Mouse (Mus musculus): ENCODE data around the gene Gm44503. TPM values are rescaled to one million over a fixed set of nuclear protein-coding genes. Genes with fewer than 3 reads are reported as not detected.

Gene Gm44503
- polyA plus RNA-seq, 1 experiment from 2014 or later, result not detected

Small RNAs within 50 kb of the gene (microRNA-seq; reads per million reads assigned to microRNA genes)
- not detected for gene Gm27353

Other genes with a start within 250 kb of the Gm44503 start
- gene Prtg, start 152.0 kb upstream of the Gm44503 start, polyA plus RNA-seq (2015; fragmentation: Nextera tagmentation; extraction: Ambion mirVana), result 0.72 and 0.74 TPM in 2 replicates
- gene Pygo1, start 33.2 kb upstream of the Gm44503 start, polyA plus RNA-seq (2015; fragmentation: Nextera tagmentation; extraction: Ambion mirVana), result 13.3 and 13.6 TPM in 2 replicates
- gene Dyx1c1, start 67 bp upstream of the Gm44503 start, polyA plus RNA-seq (2015; fragmentation: Nextera tagmentation; extraction: Ambion mirVana), result 2.4 and 3.0 TPM in 2 replicates
- gene Ccpg1os, start 26.5 kb downstream of the Gm44503 start, polyA plus RNA-seq (2015; fragmentation: Nextera tagmentation; extraction: Ambion mirVana), result 29.9 and 33.7 TPM in 2 replicates
- gene Ccpg1, start 26.6 kb downstream of the Gm44503 start, polyA plus RNA-seq (2015; fragmentation: Nextera tagmentation; extraction: Ambion mirVana), result 42.7 and 43.9 TPM in 2 replicates
- gene Pigb, start 81.5 kb downstream of the Gm44503 start, polyA plus RNA-seq (2015; fragmentation: Nextera tagmentation; extraction: Ambion mirVana), result 13.4 and 14.1 TPM in 2 replicates
- gene Rab27a, start 86.0 kb downstream of the Gm44503 start, polyA plus RNA-seq (2015; fragmentation: Nextera tagmentation; extraction: Ambion mirVana), result 1.3 and 2.3 TPM in 2 replicates
- 0.26 TPM in 1 of 2 replicates, not detected in the other for gene Khdc3, start 143.0 kb downstream of the Gm44503 start, polyA plus RNA-seq (2015; fragmentation: Nextera tagmentation; extraction: Ambion mirVana)
- gene Gm20509, start 143.6 kb downstream of the Gm44503 start, polyA plus RNA-seq (2015; fragmentation: Nextera tagmentation; extraction: Ambion mirVana), result not detected in 2 replicates
- gene Rsl24d1, start 154.6 kb downstream of the Gm44503 start, polyA plus RNA-seq (2015; fragmentation: Nextera tagmentation; extraction: Ambion mirVana), result 114 and 115 TPM in 2 replicates

Measured in hindbrain, embryonic 13.5 days (tissue).